Comparison of ENCODE assay signal across 26 mouse cellular contexts in genomic region chr11:53755011-53755595, GRCm38 (mm10). TPM values are rescaled to one million over a fixed set of nuclear protein-coding genes. Genes with fewer than 3 reads are reported as not detected.
DNase-seq lines count a peak whose midpoint lies in the region; ATAC-seq and TF ChIP-seq lines count a peak whose summit lies in the region.
"Had no signal": no experiment of that assay in that cellular context is flagged by ENCODE, and none has a peak within 500 bp of the region (broad histone marks: within the 10 kb centered on the region; RNA-seq: fewer than 3 reads in every experiment).

No protein-coding gene starts in this region.

- no peak for ATAC-seq in midbrain, embryonic 11.5 days (ENCODE audit: low FRiP score)
- no peak for ATAC-seq in midbrain, postnatal 0 days (ENCODE audit: low FRiP score)
- ATAC-seq in hindbrain, embryonic 14.5 days (ENCODE audit: low FRiP score), result no peak
- ATAC-seq: activated CD4-positive, CD25-positive, alpha-beta regulatory T cell, adult 4 months; forebrain, embryonic 15.5 days; intestine, embryonic 16.5 days had no signal

- TF ChIP-seq POLR2A in embryonic fibroblast, embryonic 13.5 days (IDR thresholded peaks at IDR 0.05; ENCODE audit: low read depth, low read length), result no peak

- H3K4me3 ChIP-seq in midbrain, embryonic 11.5 days (ENCODE audit: low read depth, low read length), result no peak overlapping the region
- H3K4me3 ChIP-seq in midbrain, postnatal 0 days (ENCODE audit: low read depth, low read length), result no peak overlapping the region
- H3K4me3 ChIP-seq in embryonic fibroblast, embryonic 13.5 days (ENCODE audit: insufficient read depth, low read length), result no peak overlapping the region
- no peak overlapping the region for H3K4me3 ChIP-seq in hindbrain, embryonic 14.5 days (replicated peaks; ENCODE audit: low read length)
- H3K4me3 ChIP-seq: embryonic facial prominence, embryonic 13.5 days; forebrain, embryonic 15.5 days; heart, adult 2 months; heart, embryonic 12.5 days; hindbrain, embryonic 12.5 days had no signal

- no peaks in the 10 kb centered on the region for H3K9me3 ChIP-seq in midbrain, embryonic 11.5 days (ENCODE audit: control insufficient read depth, low read length)
- H3K9me3 ChIP-seq in midbrain, postnatal 0 days (ENCODE audit: low read length), result no peaks in the 10 kb centered on the region
- no peaks in the 10 kb centered on the region for H3K9me3 ChIP-seq in hindbrain, embryonic 14.5 days (ENCODE audit: control insufficient read depth, low read length)
- H3K9me3 ChIP-seq: embryonic facial prominence, embryonic 13.5 days; forebrain, embryonic 15.5 days; heart, embryonic 12.5 days; hindbrain, embryonic 12.5 days had no signal

- H3K4me1 ChIP-seq in midbrain, embryonic 11.5 days (ENCODE audit: control insufficient read depth, insufficient read depth, low read length), result peaks cover 7% of the 10 kb centered on the region
- H3K4me1 ChIP-seq in midbrain, postnatal 0 days (ENCODE audit: insufficient read depth, low read length), result no peaks in the 10 kb centered on the region
- H3K4me1 ChIP-seq in embryonic fibroblast, embryonic 13.5 days (ENCODE audit: control insufficient read depth, insufficient read depth, low read length), result peaks cover 8% of the 10 kb centered on the region
- H3K4me1 ChIP-seq in hindbrain, embryonic 14.5 days (replicated peaks; ENCODE audit: control insufficient read depth, insufficient read depth, low read length), result peaks cover 11% of the 10 kb centered on the region; the same call in 1 of the 2 replicates

- H3K9ac ChIP-seq in midbrain, embryonic 11.5 days (ENCODE audit: low read length), result no peak overlapping the region
- no peak overlapping the region for H3K9ac ChIP-seq in midbrain, postnatal 0 days (replicated peaks; ENCODE audit: low read length, poor library complexity, severe bottlenecking)
- H3K9ac ChIP-seq in hindbrain, embryonic 14.5 days, result no peak overlapping the region
- H3K9ac ChIP-seq: embryonic facial prominence, embryonic 13.5 days; forebrain, embryonic 15.5 days; heart, embryonic 12.5 days; hindbrain, embryonic 12.5 days had no signal

- H3K27me3 ChIP-seq in midbrain, embryonic 11.5 days (ENCODE audit: control insufficient read depth, insufficient read depth, low read length), result no peaks in the 10 kb centered on the region; the same call in 1 of the 2 replicates
- H3K27me3 ChIP-seq in midbrain, postnatal 0 days (ENCODE audit: insufficient read depth, low read length), result 0 out of 2 replicates have a peak, but pooled peaks cover 4% of the 10 kb centered on the region
- 0 out of 2 replicates have a peak, but pooled peaks cover 7% of the 10 kb centered on the region for H3K27me3 ChIP-seq in hindbrain, embryonic 14.5 days (ENCODE audit: control insufficient read depth, insufficient read depth, low read length)
- H3K27me3 ChIP-seq: CH12.LX; forebrain, embryonic 15.5 days; heart, embryonic 12.5 days had no signal

- no peak overlapping the region for H3K4me2 ChIP-seq in midbrain, embryonic 11.5 days
- no peak overlapping the region for H3K4me2 ChIP-seq in midbrain, postnatal 0 days (ENCODE audit: low read depth, low read length, poor library complexity, severe bottlenecking)
- H3K4me2 ChIP-seq in hindbrain, embryonic 14.5 days (replicated peaks), result no peak overlapping the region
- H3K4me2 ChIP-seq: embryonic facial prominence, embryonic 13.5 days; forebrain, embryonic 15.5 days; heart, embryonic 12.5 days; hindbrain, embryonic 12.5 days had no signal

- H3K36me3 ChIP-seq in midbrain, embryonic 11.5 days (ENCODE audit: control insufficient read depth, insufficient read depth, low read length), result no peaks in the 10 kb centered on the region
- no peaks in the 10 kb centered on the region for H3K36me3 ChIP-seq in midbrain, postnatal 0 days (ENCODE audit: insufficient read depth, low read length)
- no peaks in the 10 kb centered on the region for H3K36me3 ChIP-seq in hindbrain, embryonic 14.5 days (replicated peaks; ENCODE audit: control insufficient read depth, insufficient read depth)
- H3K36me3 ChIP-seq: embryonic facial prominence, embryonic 13.5 days; forebrain, embryonic 15.5 days; heart, embryonic 12.5 days; hindbrain, embryonic 12.5 days had no signal

- 80% methylated on average over 12 of the region's 12 CpGs for WGBS in midbrain, embryonic 11.5 days
- WGBS in midbrain, postnatal 0 days, result 80% methylated on average over 12 of the region's 12 CpGs
- WGBS in hindbrain, embryonic 14.5 days, result 81% methylated on average over 12 of the region's 12 CpGs

- TF ChIP-seq CTCF in midbrain, postnatal 0 days (IDR thresholded peaks at IDR 0.05), result no peak
- no peak for TF ChIP-seq CTCF in embryonic fibroblast, embryonic 13.5 days (IDR thresholded peaks at IDR 0.05; ENCODE audit: borderline replicate concordance, insufficient read depth, low read length)

- no peak overlapping the region for H3K27ac ChIP-seq in midbrain, embryonic 11.5 days (ENCODE audit: low read depth, low read length)
- no peak overlapping the region for H3K27ac ChIP-seq in midbrain, postnatal 0 days (ENCODE audit: low read depth, low read length)
- H3K27ac ChIP-seq in embryonic fibroblast, embryonic 13.5 days (ENCODE audit: insufficient read depth, low read length), result peak overlapping the region; percentile 19; the same call in 1 of the 2 replicates
- H3K27ac ChIP-seq in hindbrain, embryonic 14.5 days, result no peak overlapping the region
- H3K27ac ChIP-seq: embryonic facial prominence, embryonic 13.5 days; forebrain, embryonic 15.5 days; heart, adult 2 months; hindbrain, embryonic 12.5 days had no signal

- peak; percentile 53 for DNase-seq in midbrain, embryonic 11.5 days (ENCODE audit: low spot score, missing footprints)
- DNase-seq in midbrain, postnatal 0 days (ENCODE audit: low spot score), result no peak
- peak; percentile 85 for DNase-seq in 3T3-L1 (ENCODE audit: low read depth, low spot score)
- peak; percentile 62 for DNase-seq in A20 (ENCODE audit: low read depth, low spot score)
- no peak for DNase-seq in adrenal gland, postnatal 36 days
- DNase-seq in hindbrain, embryonic 14.5 days (ENCODE audit: low spot score), result no peak
- DNase-seq in frontal cortex, postnatal 10 days (ENCODE audit: low spot score in 2 of 2), result no peak
- DNase-seq: adrenal gland, postnatal 14 days; cerebellum, adult 18-20 months; cerebellum, adult 9-11 months; cerebellum, postnatal 36 days; gastrocnemius, postnatal 10 days; heart, adult 2 months; heart, postnatal 4 days had no signal

RNA-seq across cellular contexts. Expression of gene Irf1, which starts 14.7 kb away (rescaled TPM):
- polyA plus RNA-seq in midbrain, embryonic 11.5 days (2014; fragmentation: Nextera tagmentation; extraction: Ambion mirVana), result 2.8 and 3.7 TPM in 2 replicates
- 0.93 and 3.2 TPM in 2 replicates for total RNA-seq in midbrain, postnatal 0 days (2014; rRNA removed)
- 3.2 and 4.0 TPM in 2 replicates for polyA plus RNA-seq in midbrain, postnatal 0 days (2015; fragmentation: Nextera tagmentation; extraction: Ambion mirVana)
- 19.7 and 35.1 TPM in 2 replicates for polyA plus RNA-seq in embryonic fibroblast, embryonic 13.5 days (2011; ENCODE audit: insufficient read length, low read depth, missing spikeins)
- total RNA-seq in adrenal gland, postnatal 36 days (2021), result 10 to 100 TPM; 24.3 to 26.0 TPM
- polyA plus RNA-seq in hindbrain, embryonic 14.5 days (2014; fragmentation: Nextera tagmentation; extraction: Ambion mirVana), result 2.7 and 3.1 TPM in 2 replicates

RNA-seq across cellular contexts. Expression of gene Gm17334, which starts 17.9 kb away (rescaled TPM):
- polyA plus RNA-seq in midbrain, embryonic 11.5 days (2014; fragmentation: Nextera tagmentation; extraction: Ambion mirVana), result not detected in 2 replicates
- 0.57 TPM in 1 of 2 replicates, not detected in the other for total RNA-seq in midbrain, postnatal 0 days (2014; rRNA removed)
- polyA plus RNA-seq in midbrain, postnatal 0 days (2015; fragmentation: Nextera tagmentation; extraction: Ambion mirVana), result not detected in 2 replicates
- polyA plus RNA-seq in embryonic fibroblast, embryonic 13.5 days (2011; ENCODE audit: insufficient read length, low read depth, missing spikeins), result not detected in 2 replicates
- total RNA-seq in adrenal gland, postnatal 36 days (2021), result 1 to 10 TPM in 1 of 2 experiments, not detected in 1; 1.1 TPM
- not detected in 2 replicates for polyA plus RNA-seq in hindbrain, embryonic 14.5 days (2014; fragmentation: Nextera tagmentation; extraction: Ambion mirVana)
- total RNA-seq: heart, postnatal 4 days had no signal
- polyA plus RNA-seq: embryonic facial prominence, embryonic 13.5 days; forebrain, embryonic 15.5 days; heart, embryonic 12.5 days; heart, postnatal 0 days; hindbrain, embryonic 12.5 days had no signal

RNA-seq across cellular contexts. Expression of gene Il5, which starts 34.5 kb away (rescaled TPM):
- polyA plus RNA-seq in midbrain, embryonic 11.5 days (2014; fragmentation: Nextera tagmentation; extraction: Ambion mirVana), result not detected in 2 replicates
- total RNA-seq in midbrain, postnatal 0 days (2014; rRNA removed), result not detected in 2 replicates
- 0.15 and 0.30 TPM in 2 replicates for polyA plus RNA-seq in midbrain, postnatal 0 days (2015; fragmentation: Nextera tagmentation; extraction: Ambion mirVana)
- polyA plus RNA-seq in embryonic fibroblast, embryonic 13.5 days (2011; ENCODE audit: insufficient read length, low read depth, missing spikeins), result not detected in 2 replicates
- not detected for total RNA-seq in adrenal gland, postnatal 36 days (2021)
- polyA plus RNA-seq in hindbrain, embryonic 14.5 days (2014; fragmentation: Nextera tagmentation; extraction: Ambion mirVana), result not detected in 2 replicates
- total RNA-seq: adrenal gland, adult 18-20 months; adrenal gland, postnatal 14 days; CH12.LX; gastrocnemius, postnatal 10 days; gastrocnemius, postnatal 4 days; heart, adult 2 months; heart, postnatal 4 days had no signal
- polyA plus RNA-seq: C2C12; embryonic facial prominence, embryonic 13.5 days; forebrain, embryonic 15.5 days; heart, embryonic 12.5 days; hindbrain, embryonic 12.5 days; intestine, embryonic 16.5 days had no signal

RNA-seq across cellular contexts. Expression of gene Rad50, which starts 48.0 kb away (rescaled TPM):
- 20.7 and 21.7 TPM in 2 replicates for polyA plus RNA-seq in midbrain, embryonic 11.5 days (2014; fragmentation: Nextera tagmentation; extraction: Ambion mirVana)
- 5.2 and 5.8 TPM in 2 replicates for total RNA-seq in midbrain, postnatal 0 days (2014; rRNA removed)
- 8.9 and 10.0 TPM in 2 replicates for polyA plus RNA-seq in midbrain, postnatal 0 days (2015; fragmentation: Nextera tagmentation; extraction: Ambion mirVana)
- 25.8 and 31.7 TPM in 2 replicates for polyA plus RNA-seq in embryonic fibroblast, embryonic 13.5 days (2011; ENCODE audit: insufficient read length, low read depth, missing spikeins)
- 10 to 100 TPM; 12.1 to 17.1 TPM for total RNA-seq in adrenal gland, postnatal 36 days (2021)
- 10.7 and 10.8 TPM in 2 replicates for polyA plus RNA-seq in hindbrain, embryonic 14.5 days (2014; fragmentation: Nextera tagmentation; extraction: Ambion mirVana)

Comparison
In these comparisons a context has a peak if more than half of its experiments do, and no peak if none do; other contexts are left out.
1. DNase-seq: peak in midbrain, embryonic 11.5 days (single experiment), 3T3-L1 (single experiment) and A20 (single experiment); none in midbrain, postnatal 0 days (single experiment), adrenal gland, postnatal 36 days (0 of 2), hindbrain, embryonic 14.5 days (single experiment) and frontal cortex, postnatal 10 days (0 of 2).